Mouse (Mus musculus): ENCODE measurements around the gene Dync1i1. TPM values are rescaled to one million over a fixed set of nuclear protein-coding genes. Genes with fewer than 3 reads are reported as not detected.

Gene Dync1i1
- polyA plus RNA-seq, 1 experiment from 2014 or later: 7.0 TPM

GRCm38 (mm10) chr6:5866091-5866490 is 140.7 kb downstream of the Dync1i1 start:
- Histone ChIP-seq H3K4me3 (replicated peaks) (no peak overlapping the region), H3K36me3 (no peaks in the 10 kb centered on the region), H3K4me2 (replicated peaks) (no peak overlapping the region), H3K9ac (replicated peaks) (no peak overlapping the region), H3K4me1 (replicated peaks) (no peaks in the 10 kb centered on the region), H3K27ac (no peak overlapping the region), H3K9me3 (no peaks in the 10 kb centered on the region), H3K27me3 (no peaks in the 10 kb centered on the region)
- no peak for ATAC-seq
- WGBS: 85% methylated on average over 5 of the region's 5 CpGs

- Histone ChIP-seq H3K9ac (replicated peaks) (no peak overlapping the region), H3K36me3 (no peaks in the 10 kb centered on the region), H3K27me3 (no peaks in the 10 kb centered on the region), H3K27ac (no peak overlapping the region), H3K9me3 (no peaks in the 10 kb centered on the region), H3K4me2 (replicated peaks) (no peak overlapping the region), H3K4me1 (replicated peaks) (no peaks in the 10 kb centered on the region), H3K4me3 (replicated peaks) (no peak overlapping the region)
- no peak for ATAC-seq
- WGBS: 92% methylated on average over 4 of the region's 4 CpGs
Measured at GRCm38 (mm10) chr6:5867221-5867620, 141.8 kb downstream of the Dync1i1 start.

GRCm38 (mm10) chr6:5871060-5871459 is 145.6 kb downstream of the Dync1i1 start:
- Histone ChIP-seq H3K4me1 (replicated peaks) (no peaks in the 10 kb centered on the region), H3K4me3 (replicated peaks) (no peak overlapping the region), H3K9ac (replicated peaks) (no peak overlapping the region), H3K27me3 (no peaks in the 10 kb centered on the region), H3K4me2 (replicated peaks) (no peak overlapping the region), H3K36me3 (no peaks in the 10 kb centered on the region), H3K9me3 (no peaks in the 10 kb centered on the region), H3K27ac (no peak overlapping the region)
- ATAC-seq: no peak
- 79% methylated on average over 5 of the region's 5 CpGs for WGBS

- no peaks in the 10 kb centered on the region for H3K4me1 ChIP-seq (replicated peaks)
- WGBS: 91% methylated on average over 15 of the region's 15 CpGs
Measured at GRCm38 (mm10) chr6:5871581-5872298, 146.3 kb downstream of the Dync1i1 start.

GRCm38 (mm10) chr6:5889341-5889740 is 163.9 kb downstream of the Dync1i1 start:
- Histone ChIP-seq H3K27me3 (no peaks in the 10 kb centered on the region), H3K9ac (replicated peaks) (no peak overlapping the region), H3K4me3 (replicated peaks) (no peak overlapping the region), H3K4me1 (replicated peaks) (no peaks in the 10 kb centered on the region), H3K36me3 (no peaks in the 10 kb centered on the region), H3K9me3 (no peaks in the 10 kb centered on the region), H3K4me2 (replicated peaks) (no peak overlapping the region), H3K27ac (no peak overlapping the region)
- 92% methylated on average over 6 of the region's 6 CpGs for WGBS
- no peak for ATAC-seq

More at GRCm38 (mm10) chr6:5871581-5872298, 146.3 kb downstream of the Dync1i1 start:
- H3K4me2 ChIP-seq (replicated peaks): no peak overlapping the region
- H3K27me3 ChIP-seq: no peaks in the 10 kb centered on the region
- H3K9me3 ChIP-seq: no peaks in the 10 kb centered on the region
- no peak for ATAC-seq
- H3K36me3 ChIP-seq: no peaks in the 10 kb centered on the region
- H3K4me3 ChIP-seq (replicated peaks): no peak overlapping the region
- H3K9ac ChIP-seq (replicated peaks): no peak overlapping the region
- H3K27ac ChIP-seq: no peak overlapping the region

- no peaks in the 10 kb centered on the region for H3K36me3 ChIP-seq
- no peak overlapping the region for H3K4me2 ChIP-seq (replicated peaks)
- H3K27me3 ChIP-seq: no peaks in the 10 kb centered on the region
- WGBS: 81% methylated on average over 7 of the region's 7 CpGs
- no peaks in the 10 kb centered on the region for H3K4me1 ChIP-seq (replicated peaks)
- no peak overlapping the region for H3K27ac ChIP-seq
- H3K9ac ChIP-seq (replicated peaks): no peak overlapping the region
- no peak for ATAC-seq
- H3K4me3 ChIP-seq (replicated peaks): no peak overlapping the region
- H3K9me3 ChIP-seq: no peaks in the 10 kb centered on the region
Measured at GRCm38 (mm10) chr6:5911295-5911694, 185.9 kb downstream of the Dync1i1 start.

- no peaks in the 10 kb centered on the region for H3K27me3 ChIP-seq
- no peak overlapping the region for H3K27ac ChIP-seq
- H3K4me2 ChIP-seq (replicated peaks): no peak overlapping the region
- no peaks in the 10 kb centered on the region for H3K4me1 ChIP-seq (replicated peaks)
- H3K4me3 ChIP-seq (replicated peaks): no peak overlapping the region
- 93% methylated on average over 2 of the region's 2 CpGs for WGBS
- no peak for ATAC-seq
- H3K9ac ChIP-seq (replicated peaks): no peak overlapping the region
- H3K9me3 ChIP-seq: no peaks in the 10 kb centered on the region
- no peaks in the 10 kb centered on the region for H3K36me3 ChIP-seq
Measured at GRCm38 (mm10) chr6:5915028-5915427, 189.6 kb downstream of the Dync1i1 start.

GRCm38 (mm10) chr6:5920670-5921069 is 195.2 kb downstream of the Dync1i1 start:
- WGBS: 86% methylated on average over 4 of the region's 4 CpGs
- no peaks in the 10 kb centered on the region for H3K27me3 ChIP-seq
- H3K9me3 ChIP-seq: no peaks in the 10 kb centered on the region
- no peaks in the 10 kb centered on the region for H3K4me1 ChIP-seq (replicated peaks)
- no peak overlapping the region for H3K4me2 ChIP-seq (replicated peaks)
- H3K27ac ChIP-seq: no peak overlapping the region
- H3K4me3 ChIP-seq (replicated peaks): no peak overlapping the region
- ATAC-seq: no peak
- no peaks in the 10 kb centered on the region for H3K36me3 ChIP-seq
- H3K9ac ChIP-seq (replicated peaks): no peak overlapping the region

- ATAC-seq: no peak
- H3K9ac ChIP-seq (replicated peaks): no peak overlapping the region
- 27% methylated on average over 1 of the region's 1 CpGs for WGBS
- H3K27ac ChIP-seq: no peak overlapping the region
- H3K36me3 ChIP-seq: no peaks in the 10 kb centered on the region
- H3K27me3 ChIP-seq: no peaks in the 10 kb centered on the region
- no peaks in the 10 kb centered on the region for H3K9me3 ChIP-seq
- H3K4me2 ChIP-seq (replicated peaks): no peak overlapping the region
- no peak overlapping the region for H3K4me3 ChIP-seq (replicated peaks)
- no peaks in the 10 kb centered on the region for H3K4me1 ChIP-seq (replicated peaks)
Measured at GRCm38 (mm10) chr6:5922676-5923075, 197.2 kb downstream of the Dync1i1 start.

- H3K36me3 ChIP-seq: no peaks in the 10 kb centered on the region
- H3K4me1 ChIP-seq (replicated peaks): no peaks in the 10 kb centered on the region
- no peak overlapping the region for H3K4me3 ChIP-seq (replicated peaks)
- H3K9me3 ChIP-seq: no peaks in the 10 kb centered on the region
- 93% methylated on average over 7 of the region's 7 CpGs for WGBS
- H3K4me2 ChIP-seq (replicated peaks): no peak overlapping the region
- no peaks in the 10 kb centered on the region for H3K27me3 ChIP-seq
- no peak for ATAC-seq
- H3K9ac ChIP-seq (replicated peaks): no peak overlapping the region
- no peak overlapping the region for H3K27ac ChIP-seq
Measured at GRCm38 (mm10) chr6:5923148-5923547, 197.7 kb downstream of the Dync1i1 start.

- H3K4me1 ChIP-seq (replicated peaks): no peaks in the 10 kb centered on the region
- 85% methylated on average over 8 of the region's 8 CpGs for WGBS
- H3K36me3 ChIP-seq: no peaks in the 10 kb centered on the region
- H3K9me3 ChIP-seq: no peaks in the 10 kb centered on the region
- no peak overlapping the region for H3K4me3 ChIP-seq (replicated peaks)
- H3K4me2 ChIP-seq (replicated peaks): no peak overlapping the region
- no peak overlapping the region for H3K9ac ChIP-seq (replicated peaks)
- H3K27me3 ChIP-seq: no peaks in the 10 kb centered on the region
- H3K27ac ChIP-seq: no peak overlapping the region
- ATAC-seq: no peak
Measured at GRCm38 (mm10) chr6:5930140-5930539, 204.7 kb downstream of the Dync1i1 start.

GRCm38 (mm10) chr6:5935587-5936353 is 210.3 kb downstream of the Dync1i1 start:
- WGBS: 85% methylated on average over 8 of the region's 8 CpGs
- no peaks in the 10 kb centered on the region for H3K27me3 ChIP-seq
- no peak overlapping the region for H3K4me3 ChIP-seq (replicated peaks)
- no peaks in the 10 kb centered on the region for H3K4me1 ChIP-seq (replicated peaks)
- no peak for ATAC-seq
- H3K9me3 ChIP-seq: no peaks in the 10 kb centered on the region
- no peak overlapping the region for H3K27ac ChIP-seq
- no peaks in the 10 kb centered on the region for H3K36me3 ChIP-seq
- H3K9ac ChIP-seq (replicated peaks): no peak overlapping the region
- H3K4me2 ChIP-seq (replicated peaks): no peak overlapping the region

Measured in midbrain, embryonic 13.5 days (tissue).